Mouse (Mus musculus) adipose tissue, adult 10 weeks (tissue): ENCODE measurements around the gene Avl9. TPM values are rescaled to one million over a fixed set of nuclear protein-coding genes. Genes with fewer than 3 reads are reported as not detected.

Experiments
- polyA plus RNA-seq: library from polyadenylated mRNA; stranded (reverse); fragments of 350-450 nt; fragmentation: Illumina TruSeq; extraction: RNeasy Lipid Tissue Mini Kit (QIAGEN cat#74804); gene quantifications from one replicate; pipeline ENCODE4 v1.2.3, GENCODE M21; 2014; ENCODE audit warnings: low read depth, low replicate concordance

The Avl9 gene
- 20.6 TPM for polyA plus RNA-seq

DNA sequence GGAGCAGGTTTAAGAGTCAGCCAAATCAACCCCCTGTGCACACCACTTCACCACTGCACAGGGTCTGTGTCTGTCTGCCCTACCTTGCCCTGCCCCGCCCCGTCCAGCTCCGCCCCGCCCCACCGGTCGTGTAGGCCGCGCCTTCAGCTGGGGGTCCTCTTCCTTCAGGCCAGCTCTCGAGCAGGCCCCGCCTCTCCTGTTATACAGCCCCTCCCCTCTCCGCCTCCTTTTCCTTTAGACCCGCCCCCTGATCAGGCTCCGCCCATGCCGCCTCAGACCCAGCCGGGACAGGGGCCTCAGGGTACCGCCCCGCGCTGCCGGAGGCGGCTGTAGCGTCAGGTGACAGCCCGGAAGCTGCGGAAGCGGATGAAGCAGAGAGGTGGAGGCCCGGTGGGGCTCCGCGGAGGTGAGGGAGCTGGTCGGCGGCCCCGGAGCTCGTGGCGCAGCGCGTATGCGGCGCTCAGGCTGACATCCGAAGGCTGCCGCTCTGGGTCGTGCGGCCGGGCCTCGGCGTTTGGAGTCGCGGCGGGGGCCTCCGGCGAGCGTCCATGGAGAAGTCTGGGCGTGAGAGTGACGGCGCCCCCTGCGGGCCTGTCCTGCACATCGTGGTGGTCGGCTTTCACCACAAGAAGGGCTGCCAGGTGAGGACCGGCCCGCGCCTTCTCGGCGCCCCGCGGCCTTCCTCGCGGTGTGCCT lies at the start of gene Avl9:
Gene Avl9 (plus strand): TSS at position 326 of the 696 bp plus-strand sequence.

DNA sequence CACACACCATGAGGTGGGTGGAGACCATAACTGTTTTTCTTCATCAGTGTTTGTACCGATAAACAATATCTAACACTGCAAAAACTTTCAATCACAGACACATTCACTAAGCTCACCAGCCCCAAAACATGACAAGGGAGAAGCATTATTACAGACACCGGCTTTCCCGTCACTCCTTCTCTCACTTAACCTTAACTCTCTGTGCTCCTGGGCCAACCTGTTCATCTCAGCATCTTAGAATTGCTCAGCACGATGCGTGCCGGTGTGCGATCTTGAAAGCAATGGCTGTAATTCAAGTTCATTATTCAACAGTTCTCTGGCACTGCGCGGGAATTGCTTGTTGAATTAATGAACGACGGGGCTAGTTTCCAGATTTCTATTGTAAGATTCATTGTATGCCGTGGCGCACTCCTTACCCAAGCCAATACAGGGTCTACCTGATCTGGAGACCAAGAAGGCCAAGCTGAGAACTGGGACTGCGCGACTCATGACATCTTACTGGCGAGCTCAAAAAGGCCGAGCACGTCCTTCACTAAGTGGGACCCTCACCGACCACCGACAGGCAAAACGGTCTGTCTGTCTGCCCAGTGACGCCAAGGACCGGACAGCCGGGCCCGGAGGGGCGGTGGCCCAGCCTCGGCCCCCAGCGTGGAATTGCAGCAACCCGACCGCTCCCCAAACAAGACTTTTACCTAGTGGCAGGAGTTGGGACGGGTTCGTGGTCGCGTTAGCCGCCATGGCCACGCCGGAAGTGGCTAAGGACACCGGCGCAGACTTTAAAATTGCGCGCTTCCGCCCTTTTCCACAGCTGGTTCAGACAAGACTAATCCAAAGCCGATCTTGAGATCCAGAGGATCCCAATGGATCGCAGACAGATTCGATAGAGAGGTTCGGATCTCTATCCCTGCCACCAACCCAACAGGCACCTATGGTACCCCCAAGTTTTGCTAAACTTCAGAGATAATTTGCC lies 10.5 kb upstream of the Avl9 start, which contains the start of gene Lsm5:
Gene Lsm5 (minus strand): TSS at position 780 of the 970 bp plus-strand sequence.

GRCm38 (mm10) chr6:56797311-56798151 lies 82.8 kb downstream of the Avl9 start, which contains the start of gene Kbtbd2:
Gene Kbtbd2, minus strand, starts transcription at chr6:56797813.

Other genes with a start within 250 kb of the Avl9 start
- 2.1 TPM for gene Pde1c, start 145.8 kb upstream of the Avl9 start, polyA plus RNA-seq
- gene Lsm5, start 10.2 kb upstream of the Avl9 start, polyA plus RNA-seq, result 28.4 TPM
- 16.2 TPM for gene Kbtbd2, start 82.9 kb downstream of the Avl9 start, polyA plus RNA-seq
- 149 TPM for gene Fkbp9, start 117.2 kb downstream of the Avl9 start, polyA plus RNA-seq
- 20.8 TPM for gene Nt5c3, start 209.0 kb downstream of the Avl9 start, polyA plus RNA-seq
- gene Vmn1r4, start 209.1 kb downstream of the Avl9 start, polyA plus RNA-seq, result 0.46 TPM